Mouse (Mus musculus) gastrocnemius, postnatal 4 days (tissue): ENCODE data around the gene Prame. TPM values are rescaled to one million over a fixed set of nuclear protein-coding genes. Genes with fewer than 3 reads are reported as not detected.
"Not testable (repeated sequence)": the region's sequence is repeated elsewhere in the genome, so short reads cannot be mapped to it uniquely, and the experiment has no call there.

Source experiments
- DNase-seq, 2 experiments: peaks; one replicate each; pipeline ENCODE4 v3.0.0; 2021 to 2022; ENCODE audit warnings: low spot score in 2 of 2, mixed read lengths in 2 of 2
- long read RNA-seq, 2 experiments: library from polyadenylated mRNA; stranded (forward); transcript quantifications; one replicate each; pipeline ENCODE4 v2.0.0; 2021
- total RNA-seq, 2 experiments: library from RNA; stranded (reverse); gene quantifications; 2 replicates each; pipeline ENCODE4 v1.2.3; 2021

Prame gene
- total RNA-seq, result not detected
- long read RNA-seq, experiment 1, result 0 reads
- long read RNA-seq, experiment 2, result 0 reads

- no peak for DNase-seq
Measured at GRCm38 (mm10) chrX:135627605-135628004, at the start of gene Prame. Gene Prame, minus strand, starts transcription at chrX:135627705.

DNA sequence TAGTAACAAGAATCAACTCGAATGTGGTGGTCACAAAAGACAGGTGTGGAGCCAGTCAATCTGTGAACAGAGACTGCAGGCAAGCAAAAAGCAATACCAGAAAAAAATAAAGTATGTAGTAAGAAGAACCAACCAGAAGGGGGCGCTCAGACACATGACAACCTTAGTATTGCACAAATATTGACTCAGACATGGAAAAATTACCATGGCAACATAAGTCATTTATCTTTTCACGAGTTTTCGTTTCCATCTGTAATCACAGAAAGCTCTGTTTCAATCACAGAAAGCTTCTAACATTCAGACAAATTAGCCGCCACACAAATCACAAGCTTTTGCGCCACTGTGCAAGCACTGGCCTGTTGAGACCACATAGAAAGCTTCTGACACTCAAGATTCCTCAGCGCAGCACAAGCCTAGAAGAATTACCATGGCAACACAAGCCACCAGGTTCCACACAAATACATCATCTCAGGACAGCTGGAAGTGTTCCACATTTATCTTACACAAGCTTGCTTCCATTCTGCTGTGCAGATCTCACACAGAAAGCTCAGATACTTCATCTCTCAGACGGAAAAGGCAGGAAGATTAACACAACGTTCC lies 24.8 kb upstream of the Prame start:
- DNase-seq, result peak in 1 of 2 experiments; percentile 7

DNA sequence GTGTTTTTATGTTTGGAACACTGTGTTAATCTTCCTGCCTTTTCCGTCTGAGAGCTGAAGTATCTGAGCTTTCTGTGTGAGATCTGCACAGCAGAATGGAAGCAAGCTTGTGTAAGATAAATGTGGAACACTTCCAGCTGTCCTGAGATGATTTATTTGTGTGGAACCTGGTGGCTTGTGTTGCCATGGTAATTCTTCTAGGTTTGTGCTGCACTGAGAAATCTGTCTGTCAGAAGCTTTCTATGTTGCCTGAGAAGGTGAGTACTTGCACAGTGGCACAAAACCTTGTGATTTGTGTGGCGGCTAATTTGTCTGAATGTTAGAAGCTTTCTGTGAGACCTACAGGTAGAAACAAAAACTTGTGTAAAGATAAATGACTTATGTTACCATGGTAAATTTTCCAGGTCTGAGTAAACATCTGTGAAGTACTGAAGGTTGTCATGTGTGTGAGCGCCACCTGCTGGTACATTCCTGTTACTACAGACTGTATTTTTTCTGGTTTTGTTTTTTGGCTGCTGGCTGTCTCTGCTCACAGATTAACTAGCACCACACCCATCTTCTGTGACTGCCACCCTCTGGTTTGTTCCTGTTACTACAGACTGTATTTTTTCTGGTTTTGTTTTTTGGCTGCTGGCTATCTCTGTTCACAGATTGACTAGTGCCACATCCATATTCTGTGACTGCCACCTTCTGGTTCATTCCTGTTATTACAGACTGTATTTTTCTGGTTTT lies 26.0 kb downstream of the Prame start:
- not testable (repeated sequence) for DNase-seq

DNA sequence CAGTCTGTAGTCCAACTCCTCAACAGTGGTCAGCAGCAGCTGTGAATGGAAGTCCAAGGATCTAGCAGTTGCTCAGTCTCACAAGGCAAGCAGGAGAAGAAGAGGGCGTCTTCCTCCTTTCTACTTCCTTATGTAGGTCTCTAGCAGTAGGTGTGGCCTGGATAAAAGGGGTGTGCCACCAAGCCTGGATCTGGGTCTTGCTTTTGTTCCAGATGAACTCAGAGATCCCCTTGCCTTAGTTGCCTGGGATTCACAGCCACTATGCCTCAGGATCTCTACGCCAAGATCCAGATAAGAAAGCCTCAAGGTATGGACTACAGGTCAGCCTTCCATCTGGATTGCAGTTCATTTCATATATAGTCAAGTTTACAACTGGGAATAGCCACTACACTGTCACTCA lies 28.8 kb downstream of the Prame start, which contains the start of gene Nxf7:
TSS of gene Nxf7 (minus strand) at position 101 of the 400 bp plus-strand sequence.
- no peak for DNase-seq

- DNase-seq, result no peak
Measured at GRCm38 (mm10) chrX:135598096-135598495, 29.4 kb downstream of the Prame start.

GRCm38 (mm10) chrX:135576412-135576811 lies 51.1 kb downstream of the Prame start:
- no peak for DNase-seq

GRCm38 (mm10) chrX:135574958-135575628 lies 52.4 kb downstream of the Prame start:
- DNase-seq, result not testable (repeated sequence)

DNA sequence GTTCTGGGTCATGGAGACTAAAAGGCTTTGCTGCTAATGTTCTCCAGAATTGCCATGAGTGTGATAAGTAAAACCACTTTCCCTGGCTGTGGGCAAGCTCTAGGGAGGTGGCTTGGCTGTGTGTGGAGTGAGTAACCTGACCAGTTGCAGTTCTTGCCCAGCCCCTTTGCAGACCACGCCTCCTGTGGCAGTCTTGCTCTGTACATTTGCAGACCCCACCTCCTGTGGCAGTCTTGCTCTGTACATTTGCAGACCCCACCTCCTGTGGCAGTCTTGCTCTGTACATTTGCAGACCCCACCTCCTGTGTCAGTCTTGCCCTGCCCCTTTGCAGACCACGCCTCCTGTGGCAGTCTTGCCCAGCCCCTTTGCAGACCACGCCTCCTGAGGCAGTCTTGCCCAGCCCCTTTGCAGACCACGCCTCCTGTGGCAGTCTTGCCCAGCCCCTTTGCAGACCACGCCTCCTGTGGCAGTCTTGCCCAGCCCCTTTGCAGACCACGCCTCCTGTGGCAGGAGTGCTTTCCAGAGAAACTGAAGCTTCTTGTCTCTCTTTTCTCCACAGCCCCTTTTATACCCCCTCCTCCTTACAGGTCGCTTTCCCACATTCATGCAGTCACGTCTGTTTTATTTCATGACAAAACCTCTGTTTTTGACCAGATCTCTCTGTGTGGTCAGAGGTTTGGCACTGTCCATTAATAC lies 53.1 kb downstream of the Prame start:
- not testable (repeated sequence) for DNase-seq

GRCm38 (mm10) chrX:135569467-135569866 lies 58.0 kb downstream of the Prame start:
- peak in 1 of 2 experiments; percentile 43 for DNase-seq

DNA sequence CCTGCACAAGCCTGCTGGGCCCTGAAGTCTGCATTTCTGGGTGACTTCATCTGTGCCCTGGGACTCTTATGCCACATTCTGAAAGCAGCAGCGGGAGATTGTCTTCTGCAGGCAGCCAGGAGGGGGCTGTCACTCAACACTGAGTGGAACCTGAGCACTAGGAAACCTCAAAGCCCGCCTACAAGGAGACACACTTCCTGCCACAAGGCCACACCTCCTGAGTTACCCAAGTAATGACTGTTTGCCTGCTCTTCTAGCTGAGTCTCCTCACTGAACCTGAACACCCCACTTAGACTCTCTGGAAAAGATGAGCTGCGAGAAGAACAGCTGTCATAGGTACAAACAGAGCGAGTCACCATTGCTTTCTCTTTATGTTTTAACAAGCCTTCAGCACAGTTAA lies 62.6 kb downstream of the Prame start:
- DNase-seq, result not testable (repeated sequence)

Other genes starting within 250 kb of the Prame start
- gene Gm7903, start 193.9 kb downstream of the Prame start, total RNA-seq, result not detected
- not detected for gene AV320801, start 133.1 kb downstream of the Prame start, total RNA-seq
- gene Nxf7, start 28.9 kb downstream of the Prame start, total RNA-seq, result under 1 TPM in 1 of 2 experiments, not detected in 1; 0.67 TPM
- not detected for gene Tcp11x2, start 66.1 kb upstream of the Prame start, total RNA-seq
- not detected for gene Tmsb15a, start 97.6 kb upstream of the Prame start, total RNA-seq
- 1 to 10 TPM; 9.1 to 9.7 TPM for gene Armcx5, start 115.0 kb upstream of the Prame start, total RNA-seq
- 10 to 100 TPM; 58.5 to 68.3 TPM for gene Gprasp1, start 115.0 kb upstream of the Prame start, total RNA-seq
- 10 to 100 TPM; 33.0 to 40.2 TPM for gene Bhlhb9, start 169.9 kb upstream of the Prame start, total RNA-seq
- 10 to 100 TPM; 16.4 to 21.1 TPM for gene Gprasp2, start 211.3 kb upstream of the Prame start, total RNA-seq